Mouse (Mus musculus) G1E (cell line): ENCODE data around the gene Gm12216. TPM values are rescaled to one million over a fixed set of nuclear protein-coding genes. Genes with fewer than 3 reads are reported as not detected.

Experiments used
- ATAC-seq: 2 replicates; pipeline ENCODE4 v1.8.0; 2016; ENCODE audit warnings: mild to moderate bottlenecking; ENCODE audit not compliant: insufficient number of reproducible peaks, poor library complexity, low FRiP score, severe bottlenecking; ENCODE audit errors: extremely low read depth
- DNase-seq: peaks from one replicate; pipeline ENCODE4 v3.0.0; 2012; ENCODE audit warnings: low spot score
- H3K27me3 ChIP-seq: 2 replicates; pipeline ENCODE4 v1.6.1; 2012; ENCODE audit warnings: mild to moderate bottlenecking, low read length, inconsistent platforms; ENCODE audit not compliant: insufficient read depth
- H3K36me3 ChIP-seq: replicated peaks from 2 replicates; pipeline ENCODE3; 2012; ENCODE audit warnings: mild to moderate bottlenecking, inconsistent platforms
- H3K4me1 ChIP-seq: 2 replicates; pipeline ENCODE4 v1.6.1; 2012; ENCODE audit warnings: low read depth, low read length, inconsistent platforms, mixed read lengths; ENCODE audit not compliant: insufficient read depth
- H3K4me3 ChIP-seq: 2 replicates; pipeline ENCODE4 v1.5.1; 2012; ENCODE audit warnings: low read depth, mild to moderate bottlenecking, inconsistent platforms, low read length, moderate library complexity, mixed read lengths
- H3K9me3 ChIP-seq: replicated peaks from 2 replicates; pipeline ENCODE4 v1.6.1; 2012; ENCODE audit warnings: inconsistent platforms
- CTCF ChIP-seq: IDR thresholded peaks from 2 replicates; pipeline ENCODE4 v1.5.1; 2012; ENCODE audit warnings: low read depth, low read length, inconsistent platforms, mixed read lengths
- GATA1 ChIP-seq: IDR thresholded peaks from 2 replicates; pipeline ENCODE4 v1.6.1; 2012; ENCODE audit warnings: borderline replicate concordance, low read length, inconsistent platforms, mixed read lengths
- GATA2 ChIP-seq: IDR thresholded peaks from 2 replicates; pipeline ENCODE4 v1.6.1; 2012; ENCODE audit warnings: low read depth, low read length, inconsistent platforms, borderline replicate concordance
- POLR2AphosphoS5 ChIP-seq: IDR thresholded peaks from 2 replicates; pipeline ENCODE4 v1.6.1; 2012; ENCODE audit warnings: low read depth, low read length, inconsistent platforms; ENCODE audit not compliant: insufficient replicate concordance
- TAL1 ChIP-seq: conservative IDR thresholded peaks from 2 replicates; pipeline ENCODE4 v1.6.1; 2012; ENCODE audit warnings: low read depth, low read length, inconsistent platforms, mixed read lengths
- polyA plus RNA-seq: library from polyadenylated mRNA; stranded (reverse); fragments of >175 nt; gene quantifications from 2 replicates; pipeline ENCODE4 v1.2.3, GENCODE M21; 2012
- total RNA-seq, 2 experiments: library from RNA; stranded (forward) in 1 of 2; stranded (reverse) in 1 of 2; fragments of 200-1000 nt in 1 of 2; fragments of >200 nt in 1 of 2; fragmentation: Nextera tagmentation in 1 of 2; gene quantifications; 2 replicates each; pipeline ENCODE4 v1.2.3; 2014 to 2017

Gene Gm12216
- total and polyA plus RNA-seq, 3 experiments, result 0.16 TPM; not detected in 2

- TF ChIP-seq GATA2, result no peak
- TF ChIP-seq TAL1, result no peak
- TF ChIP-seq POLR2AphosphoS5, result no peak
- TF ChIP-seq CTCF, result no peak
- TF ChIP-seq GATA1, result no peak
- no peaks in the 10 kb centered on the region for H3K4me1 ChIP-seq
- H3K4me3 ChIP-seq, result no peak overlapping the region
- peaks cover 19% of the 10 kb centered on the region for H3K27me3 ChIP-seq
- no peak for ATAC-seq
- no peaks in the 10 kb centered on the region for H3K36me3 ChIP-seq
- DNase-seq, result no peak
- no peaks in the 10 kb centered on the region for H3K9me3 ChIP-seq
These were observed 53.3 kb downstream of the Gm12216 start for GRCm38 (mm10) chr11:53805786-53806185.

- TF ChIP-seq CTCF (no peak), GATA1 (no peak), GATA2 (no peak), POLR2AphosphoS5 (no peak), TAL1 (no peak)
- H3K36me3 ChIP-seq, result no peaks in the 10 kb centered on the region
- H3K4me1 ChIP-seq, result no peaks in the 10 kb centered on the region
- DNase-seq, result no peak
- peaks cover 12% of the 10 kb centered on the region for H3K27me3 ChIP-seq
- no peaks in the 10 kb centered on the region for H3K9me3 ChIP-seq
- H3K4me3 ChIP-seq, result no peak overlapping the region
- ATAC-seq, result no peak
These were observed 54.3 kb downstream of the Gm12216 start for GRCm38 (mm10) chr11:53804569-53805344.

- no peaks in the 10 kb centered on the region for H3K4me1 ChIP-seq
- TF ChIP-seq GATA2 (no peak), CTCF (no peak), TAL1 (no peak), GATA1 (no peak), POLR2AphosphoS5 (no peak)
- DNase-seq (no peak), ATAC-seq (no peak)
- peaks cover 7% of the 10 kb centered on the region for H3K27me3 ChIP-seq
- no peaks in the 10 kb centered on the region for H3K9me3 ChIP-seq
- no peak overlapping the region for H3K4me3 ChIP-seq
- no peaks in the 10 kb centered on the region for H3K36me3 ChIP-seq
These were observed 55.6 kb downstream of the Gm12216 start for GRCm38 (mm10) chr11:53803494-53803893.

GRCm38 (mm10) chr11:53803093-53803492, 56.0 kb downstream of the Gm12216 start:
- H3K36me3 ChIP-seq, result no peaks in the 10 kb centered on the region
- ATAC-seq (no peak), DNase-seq (no peak)
- H3K4me1 ChIP-seq, result no peaks in the 10 kb centered on the region
- no peaks in the 10 kb centered on the region for H3K9me3 ChIP-seq
- no peak for TF ChIP-seq TAL1
- H3K27me3 ChIP-seq, result peaks cover 7% of the 10 kb centered on the region
- no peak overlapping the region for H3K4me3 ChIP-seq

GRCm38 (mm10) chr11:53800975-53801374, 58.1 kb downstream of the Gm12216 start:
- ATAC-seq, result no peak
- no peaks in the 10 kb centered on the region for H3K4me1 ChIP-seq

GRCm38 (mm10) chr11:53800036-53800435, 59.0 kb downstream of the Gm12216 start:
- Histone ChIP-seq H3K9me3 (no peaks in the 10 kb centered on the region), H3K36me3 (no peaks in the 10 kb centered on the region), H3K4me3 (no peak overlapping the region), H3K27me3 (peaks cover 8% of the 10 kb centered on the region), H3K4me1 (no peaks in the 10 kb centered on the region)
- no peak for TF ChIP-seq GATA1
- no peak for TF ChIP-seq CTCF
- no peak for TF ChIP-seq POLR2AphosphoS5
- no peak for TF ChIP-seq TAL1
- no peak for TF ChIP-seq GATA2
- DNase-seq (no peak), ATAC-seq (no peak)

More at GRCm38 (mm10) chr11:53800975-53801374, 58.1 kb downstream of the Gm12216 start:
- TF ChIP-seq TAL1 (no peak), POLR2AphosphoS5 (no peak), CTCF (no peak), GATA2 (no peak), GATA1 (no peak)
- Histone ChIP-seq H3K4me3 (no peak overlapping the region), H3K36me3 (no peaks in the 10 kb centered on the region), H3K9me3 (no peaks in the 10 kb centered on the region), H3K27me3 (peaks cover 5% of the 10 kb centered on the region)
- no peak for DNase-seq

GRCm38 (mm10) chr11:53798041-53798711, 60.9 kb downstream of the Gm12216 start:
- ATAC-seq, result no peak
- Histone ChIP-seq H3K9me3 (no peaks in the 10 kb centered on the region), H3K4me3 (no peak overlapping the region), H3K4me1 (no peaks in the 10 kb centered on the region), H3K27me3 (peaks cover 14% of the 10 kb centered on the region), H3K36me3 (no peaks in the 10 kb centered on the region)
- TF ChIP-seq CTCF (no peak), GATA2 (no peak), GATA1 (no peak), TAL1 (no peak), POLR2AphosphoS5 (no peak)
- DNase-seq, result no peak
